Mouse (Mus musculus) small intestine, adult 2 months (tissue): Measurements from ENCODE around the gene Slc1a6. TPM values are rescaled to one million over a fixed set of nuclear protein-coding genes. Genes with fewer than 3 reads are reported as not detected.

Source experiments
- H3K27ac ChIP-seq: fragments of 200-500 bp; 2 replicates; pipeline ENCODE4 v1.5.1; 2012; ENCODE audit warnings: low read depth, low read length, control low read depth, inconsistent platforms; ENCODE audit not compliant: insufficient read depth
- H3K27me3 ChIP-seq: fragments of 200-500 bp; 2 replicates; pipeline ENCODE4 v1.6.1; 2012; ENCODE audit warnings: mild to moderate bottlenecking, moderate library complexity, low read length, inconsistent platforms; ENCODE audit not compliant: control insufficient read depth, insufficient read depth
- H3K36me3 ChIP-seq: fragments of 200-500 bp; 2 replicates; pipeline ENCODE4 v1.6.1; 2012; ENCODE audit warnings: mild to moderate bottlenecking, low read length, control low read depth, inconsistent platforms; ENCODE audit not compliant: control insufficient read depth, insufficient read depth
- H3K4me1 ChIP-seq: fragments of 200-500 bp; 2 replicates; pipeline ENCODE4 v1.6.1; 2012; ENCODE audit warnings: low read length, inconsistent platforms, mixed read lengths; ENCODE audit not compliant: control insufficient read depth, insufficient read depth, insufficient read length
- H3K4me3 ChIP-seq: fragments of 200-500 bp; 2 replicates; pipeline ENCODE4 v1.5.1; 2012; ENCODE audit warnings: low read depth, mild to moderate bottlenecking, control low read depth, inconsistent platforms, low read length, moderate library complexity
- CTCF ChIP-seq: fragments of 200-500 bp; IDR thresholded peaks from 2 replicates; pipeline ENCODE4 v1.5.1; 2012; ENCODE audit warnings: low read depth, mild to moderate bottlenecking, control low read depth, inconsistent platforms, low read length, moderate library complexity, mixed read lengths; ENCODE audit not compliant: insufficient replicate concordance, insufficient read length; ENCODE audit errors: extremely low read depth
- POLR2A ChIP-seq: fragments of 200-500 bp; IDR thresholded peaks from 2 replicates; pipeline ENCODE4 v1.6.1; 2012; ENCODE audit warnings: low read depth, mild to moderate bottlenecking, control low read depth, inconsistent platforms, low read length, moderate library complexity
- WGBS: fragments of 180-500 bp; shearing (Covaris S2); methylation state at CpG from one replicate; pipeline ENCODE4 v1.1.7; 2018; 5-methylcytosine and 5-hydroxymethylcytosine counted together
- polyA plus RNA-seq: library from polyadenylated mRNA; depleted of rRNA; stranded (reverse); fragments of >200 nt; gene quantifications from 2 replicates; pipeline ENCODE4 v1.2.3, GENCODE M21; 2012

Gene Slc1a6
- polyA plus RNA-seq, 1 experiment = 0.09 TPM

DNA sequence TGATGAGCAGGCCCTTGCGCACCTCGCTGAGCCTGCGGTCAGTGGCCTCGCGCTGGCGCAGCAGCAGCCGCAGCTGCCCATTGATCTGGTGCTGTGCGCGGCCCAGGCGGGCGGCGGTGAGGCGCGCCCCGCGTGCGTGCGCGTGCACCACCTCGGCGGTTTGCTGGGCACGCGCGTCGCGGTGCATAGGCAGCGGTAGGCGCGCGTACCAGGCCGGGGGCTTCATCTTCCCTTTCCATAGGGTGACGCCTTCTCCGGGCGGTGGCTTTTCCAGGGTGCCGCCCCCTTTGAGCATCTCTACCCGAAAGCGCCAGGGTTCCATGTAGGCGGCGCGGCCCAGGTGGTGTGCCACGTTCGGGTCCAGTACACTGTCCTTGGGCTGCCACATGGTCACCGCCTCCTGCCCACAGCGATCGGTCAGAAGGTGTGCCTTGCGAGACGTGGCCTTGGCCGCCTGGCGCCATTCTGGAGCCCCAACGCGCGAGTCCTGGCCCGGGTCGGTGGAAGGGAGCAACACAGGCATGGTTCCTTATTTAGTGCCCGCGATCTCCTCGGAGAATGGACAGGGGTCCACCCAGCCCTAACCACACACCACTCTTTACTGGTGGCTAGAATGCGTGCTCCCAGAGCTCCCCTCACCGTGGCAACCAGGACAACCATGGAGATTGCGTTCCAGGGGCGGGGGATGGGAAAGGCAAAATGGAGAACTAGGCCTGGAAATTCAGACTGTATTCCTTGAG, 27.7 kb upstream of the Slc1a6 start, which contains the start of gene Ccdc105:
Gene Ccdc105 (minus strand): TSS at position 614 of the 740 bp plus-strand sequence.
- WGBS = 4% methylated on average over 61 of the region's 61 CpGs
- H3K27me3 ChIP-seq = no peaks in the 10 kb centered on the region

DNA sequence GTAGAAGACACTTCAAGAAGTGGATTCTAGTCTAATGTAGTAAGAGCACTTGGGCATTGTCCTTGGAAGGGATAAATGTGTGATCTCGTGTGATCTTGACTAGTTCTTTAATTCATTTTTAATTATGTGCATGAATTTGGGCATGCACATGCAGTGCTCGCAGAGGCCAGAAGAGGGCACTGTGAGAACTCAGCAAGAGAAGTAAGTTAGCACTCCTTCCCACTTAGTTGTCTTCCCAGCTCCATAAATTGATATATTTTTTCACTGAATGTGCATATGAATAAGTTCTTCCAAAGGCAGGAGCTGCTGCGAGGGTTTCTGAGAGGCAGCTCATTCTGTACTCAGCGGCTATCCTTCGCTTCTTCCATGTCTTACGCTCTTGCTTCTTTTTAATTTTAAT, 24.3 kb upstream of the Slc1a6 start:
- WGBS = 38% methylated on average over 6 of the region's 6 CpGs
- TF ChIP-seq CTCF = peak; percentile 81; the same call in 1 of the 2 replicates
- TF ChIP-seq POLR2A = no peak

More for the DNA sequence above, 27.7 kb upstream of the Slc1a6 start, which contains the start of gene Ccdc105:
- no peak for TF ChIP-seq CTCF
- TF ChIP-seq POLR2A = no peak
- Histone ChIP-seq H3K36me3 (no peaks in the 10 kb centered on the region), H3K4me3 (peak within 1 kb of the TSS; percentile 73), H3K4me1 (peaks cover 8% of the 10 kb centered on the region), H3K27ac (no peak within 1 kb of the TSS)

DNA sequence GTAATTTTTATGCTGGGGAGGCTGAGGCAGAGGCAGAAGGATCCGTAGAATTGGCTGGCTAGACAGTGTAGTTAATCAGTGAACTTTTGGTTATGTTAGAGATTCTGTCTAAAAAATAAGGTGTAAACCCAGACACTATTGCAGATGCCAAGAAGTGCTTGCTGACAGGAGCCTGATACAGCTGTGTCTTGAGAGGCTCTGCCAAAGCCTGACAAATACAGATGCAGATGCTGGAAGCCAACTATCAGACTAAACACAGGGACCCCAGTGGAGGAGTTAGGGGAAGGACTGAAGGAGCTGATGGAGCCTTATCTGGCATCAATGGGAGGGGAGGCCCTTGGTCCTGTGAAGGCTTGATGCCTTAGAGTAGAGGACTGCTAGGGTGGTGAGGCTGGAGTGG, 14.7 kb upstream of the Slc1a6 start:
- H3K4me1 ChIP-seq = no peaks in the 10 kb centered on the region
- H3K27ac ChIP-seq = no peak overlapping the region
- no peak overlapping the region for H3K4me3 ChIP-seq
- no peak for TF ChIP-seq CTCF
- TF ChIP-seq POLR2A = no peak
- WGBS = 78% methylated on average over 1 of the region's 1 CpGs
- no peaks in the 10 kb centered on the region for H3K27me3 ChIP-seq
- H3K36me3 ChIP-seq = no peaks in the 10 kb centered on the region

More for the DNA sequence above, 24.3 kb upstream of the Slc1a6 start:
- Histone ChIP-seq H3K27me3 (no peaks in the 10 kb centered on the region), H3K27ac (no peak overlapping the region), H3K36me3 (no peaks in the 10 kb centered on the region), H3K4me3 (no peak overlapping the region), H3K4me1 (peaks cover 8% of the 10 kb centered on the region)

DNA sequence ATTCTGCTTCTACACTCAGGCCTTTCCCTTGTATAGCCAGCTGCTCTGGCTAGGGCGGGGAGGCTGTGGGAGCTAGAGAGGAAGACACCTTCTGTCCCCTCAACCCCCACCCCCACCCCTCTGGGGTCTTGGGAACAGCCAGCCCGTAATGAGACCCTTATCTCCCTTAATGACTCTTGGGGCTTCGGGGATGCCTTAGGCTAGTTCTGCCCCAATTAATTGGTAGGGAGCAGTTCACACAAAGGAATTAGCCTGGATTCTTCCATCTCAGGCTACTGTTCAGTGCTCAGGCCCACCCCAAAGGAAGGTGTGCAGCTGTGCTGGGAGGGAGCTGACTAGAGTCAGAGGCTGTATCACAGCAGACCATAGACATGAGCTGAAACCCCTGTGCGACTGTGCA, 4.5 kb upstream of the Slc1a6 start:
- WGBS = 48% methylated on average over 4 of the region's 4 CpGs

DNA sequence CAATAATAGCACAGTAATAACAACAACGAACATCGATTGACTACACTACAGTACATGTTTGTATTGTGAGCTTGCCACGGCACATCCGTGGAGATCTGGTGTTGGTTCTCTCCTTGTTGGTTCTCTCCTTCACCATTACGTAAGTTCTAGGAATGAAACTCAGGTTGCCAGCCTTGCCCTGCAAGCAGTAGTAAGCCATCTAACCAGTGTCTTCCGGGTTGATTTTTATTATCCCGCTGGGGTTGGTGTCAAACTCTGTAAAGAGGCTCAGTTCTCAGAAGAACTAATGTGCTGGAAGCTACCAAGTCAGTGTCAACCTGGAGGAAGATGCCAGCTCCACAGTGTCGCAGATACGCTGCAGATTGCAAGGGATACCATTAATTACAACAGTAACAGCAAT, 769 bp upstream of the Slc1a6 start:
- peaks cover 6% of the 10 kb centered on the region; the same call in 1 of the 2 replicates for H3K4me1 ChIP-seq
- no peak overlapping the region for H3K27ac ChIP-seq
- no peaks in the 10 kb centered on the region for H3K36me3 ChIP-seq
- 32% methylated on average over 9 of the region's 9 CpGs for WGBS
- no peak for TF ChIP-seq CTCF
- no peak for TF ChIP-seq POLR2A
- H3K4me3 ChIP-seq = peak overlapping the region; percentile 66
- H3K27me3 ChIP-seq = peaks cover 6% of the 10 kb centered on the region

More for the DNA sequence above, 4.5 kb upstream of the Slc1a6 start:
- Histone ChIP-seq H3K36me3 (no peaks in the 10 kb centered on the region), H3K27me3 (peaks cover 6% of the 10 kb centered on the region), H3K27ac (no peak overlapping the region), H3K4me1 (peaks cover 6% of the 10 kb centered on the region; the same call in 1 of the 2 replicates), H3K4me3 (no peak overlapping the region)
- TF ChIP-seq CTCF = no peak
- TF ChIP-seq POLR2A = no peak

DNA sequence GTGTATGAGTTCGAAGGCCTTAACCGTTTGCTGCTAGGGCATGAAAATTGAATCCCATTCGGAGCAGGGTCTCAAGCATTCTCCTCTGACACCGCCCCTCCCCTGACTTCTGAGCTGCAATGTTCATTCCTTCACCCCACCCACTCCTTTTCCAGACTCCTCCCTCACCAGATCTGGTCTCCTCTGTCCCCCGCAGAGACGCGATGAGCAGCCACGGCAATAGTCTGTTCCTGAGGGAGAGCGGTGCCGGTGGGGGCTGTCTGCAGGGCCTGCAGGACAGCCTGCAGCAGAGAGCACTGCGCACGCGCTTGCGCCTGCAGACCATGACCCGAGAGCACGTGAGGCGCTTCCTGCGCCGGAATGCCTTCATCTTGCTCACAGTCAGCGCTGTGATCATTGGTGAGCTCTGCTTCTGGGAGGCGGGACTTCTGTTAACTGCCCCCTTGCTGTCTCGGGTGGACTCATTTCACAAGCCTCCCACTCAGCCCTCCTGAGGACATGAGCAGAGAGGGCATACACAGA, 7.3 kb downstream of the Slc1a6 start:
- Histone ChIP-seq H3K4me3 (peak overlapping the region; percentile 56), H3K4me1 (no peaks in the 10 kb centered on the region), H3K27ac (no peak overlapping the region), H3K27me3 (no peaks in the 10 kb centered on the region), H3K36me3 (no peaks in the 10 kb centered on the region)
- TF ChIP-seq CTCF = no peak
- no peak for TF ChIP-seq POLR2A
- 8% methylated on average over 22 of the region's 22 CpGs for WGBS

DNA sequence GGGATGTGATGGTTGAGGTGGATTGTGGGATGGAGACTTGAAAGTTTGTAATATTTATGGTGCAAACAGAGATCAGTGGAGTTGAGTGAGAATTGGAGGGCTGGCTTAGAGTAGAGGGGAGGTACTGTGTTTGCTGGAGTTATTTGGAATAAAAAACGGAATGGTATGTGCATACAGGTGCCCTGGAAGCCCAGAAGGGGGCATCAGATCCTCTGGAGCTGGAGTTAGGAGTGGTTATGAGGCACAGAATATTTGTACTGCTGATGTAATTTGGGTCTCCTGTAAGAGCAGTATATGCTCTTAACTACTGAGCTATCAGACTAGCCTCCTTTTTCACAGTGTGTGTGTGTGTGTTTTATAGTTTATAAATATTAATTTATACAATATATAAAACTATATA, 10.3 kb downstream of the Slc1a6 start:
- no peak for TF ChIP-seq POLR2A
- Histone ChIP-seq H3K4me3 (no peak overlapping the region), H3K36me3 (no peaks in the 10 kb centered on the region), H3K4me1 (no peaks in the 10 kb centered on the region), H3K27ac (no peak overlapping the region), H3K27me3 (no peaks in the 10 kb centered on the region)
- WGBS = 12% methylated on average over 1 of the region's 1 CpGs
